Mouse (Mus musculus): Measurements from ENCODE around the gene Fam189a2. TPM values are rescaled to one million over a fixed set of nuclear protein-coding genes. Genes with fewer than 3 reads are reported as not detected.

Gene Fam189a2
- 1.0 and 1.4 TPM in 2 replicates for polyA plus RNA-seq (2015; fragmentation: Nextera tagmentation; extraction: Ambion mirVana)

GRCm38 (mm10) chr19:24030871-24031556 is at the start of gene Fam189a2:
Fam189a2 (minus strand) TSS chr19:24031019.

Other genes starting within 250 kb of the Fam189a2 start
- 22.1 and 24.4 TPM in 2 replicates for gene Tjp2, start 194.0 kb upstream of the Fam189a2 start, polyA plus RNA-seq (2015; fragmentation: Nextera tagmentation; extraction: Ambion mirVana)
- 24.2 and 25.5 TPM in 2 replicates for gene Fxn, start 249.6 kb upstream of the Fam189a2 start, polyA plus RNA-seq (2015; fragmentation: Nextera tagmentation; extraction: Ambion mirVana)